Mouse (Mus musculus) MEL-GATA-1-ER (cell line): ENCODE results near the gene Minar1.

Experiments
- DNase-seq: peaks from one replicate; pipeline ENCODE4 v3.0.0-alpha.2; 2012; ENCODE audit warnings: low read depth; ENCODE audit errors: extremely low read depth

Minar1 gene

GRCm38 (mm10) chr9:89623006-89623760 lies at the start of gene Minar1:
Gene Minar1 (minus strand): TSS chr9:89623125.
- DNase-seq, result no peak

DNA sequence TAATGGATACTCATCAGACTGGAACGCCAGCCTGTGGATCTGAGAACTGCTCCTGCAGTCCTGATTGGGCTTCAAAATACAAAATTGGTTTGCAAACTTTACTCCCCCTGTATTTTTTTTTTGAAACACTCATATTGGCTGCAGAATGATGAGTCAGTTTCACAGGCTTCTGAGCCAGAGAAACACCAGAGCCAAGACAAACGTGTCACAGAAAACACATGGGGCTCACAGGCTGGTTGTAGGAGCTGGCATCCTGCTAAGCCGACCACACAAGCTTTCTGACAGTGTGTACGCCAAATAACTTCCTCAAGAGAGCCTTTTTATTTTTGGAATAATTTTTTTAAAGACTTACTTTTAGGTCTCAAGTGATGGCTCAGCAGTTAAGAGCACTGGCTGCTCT lies 47.0 kb upstream of the Minar1 start:
- no peak for DNase-seq

- DNase-seq, result no peak
Observed at GRCm38 (mm10) chr9:89667306-89667942, 44.5 kb upstream of the Minar1 start.

- DNase-seq, result no peak
Observed at GRCm38 (mm10) chr9:89650913-89651312, 28.0 kb upstream of the Minar1 start.

- no peak for DNase-seq
Observed at GRCm38 (mm10) chr9:89637453-89637852, 14.5 kb upstream of the Minar1 start.

GRCm38 (mm10) chr9:89622296-89623005 lies 474 bp downstream of the Minar1 start:
- DNase-seq, result no peak

- DNase-seq, result no peak
Observed at GRCm38 (mm10) chr9:89621750-89622149, 1.2 kb downstream of the Minar1 start.

- DNase-seq, result no peak
Observed at GRCm38 (mm10) chr9:89620347-89620746, 2.6 kb downstream of the Minar1 start.

GRCm38 (mm10) chr9:89616946-89617345 lies 6.0 kb downstream of the Minar1 start:
- DNase-seq, result no peak

DNA sequence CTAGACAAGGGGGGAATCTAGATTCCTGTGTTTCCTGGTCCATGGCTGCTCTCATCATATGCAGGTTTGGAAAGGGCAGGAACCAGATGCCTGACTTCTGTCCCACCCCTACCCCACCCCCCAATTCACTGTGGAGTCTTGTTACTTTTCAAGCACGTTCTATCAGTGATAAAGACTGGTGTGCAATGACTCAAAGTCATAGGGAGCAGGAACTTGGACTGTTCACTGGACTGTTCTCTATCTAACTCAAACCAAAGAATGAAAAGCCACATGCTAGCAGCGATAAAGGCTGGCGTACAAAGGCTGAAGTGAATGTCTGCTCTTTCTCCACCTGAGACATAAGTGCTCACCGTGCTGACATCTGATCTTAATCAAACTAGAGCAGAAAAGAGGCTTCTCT lies 12.3 kb downstream of the Minar1 start:
- DNase-seq, result no peak

GRCm38 (mm10) chr9:89607321-89607720 lies 15.6 kb downstream of the Minar1 start:
- no peak for DNase-seq

DNA sequence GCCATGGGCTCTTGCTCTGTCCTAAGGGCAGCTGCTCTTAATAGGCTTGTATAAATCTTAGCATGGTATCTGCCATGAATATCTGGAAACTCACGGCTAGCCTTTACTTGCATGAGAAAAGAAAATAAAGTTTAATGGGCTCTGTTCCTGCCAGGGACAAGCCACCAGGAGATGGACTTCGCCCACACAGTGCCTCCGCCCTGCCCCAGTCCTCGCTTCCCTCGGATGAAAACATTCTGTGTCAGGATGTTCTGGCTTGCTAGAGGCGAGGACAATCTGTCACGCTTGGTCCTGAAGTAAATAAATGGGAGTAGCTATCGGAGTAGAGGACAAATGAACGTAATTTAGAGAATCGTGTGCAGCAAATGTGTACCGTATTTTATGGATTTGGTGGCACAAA lies 16.7 kb downstream of the Minar1 start:
- DNase-seq, result no peak

DNA sequence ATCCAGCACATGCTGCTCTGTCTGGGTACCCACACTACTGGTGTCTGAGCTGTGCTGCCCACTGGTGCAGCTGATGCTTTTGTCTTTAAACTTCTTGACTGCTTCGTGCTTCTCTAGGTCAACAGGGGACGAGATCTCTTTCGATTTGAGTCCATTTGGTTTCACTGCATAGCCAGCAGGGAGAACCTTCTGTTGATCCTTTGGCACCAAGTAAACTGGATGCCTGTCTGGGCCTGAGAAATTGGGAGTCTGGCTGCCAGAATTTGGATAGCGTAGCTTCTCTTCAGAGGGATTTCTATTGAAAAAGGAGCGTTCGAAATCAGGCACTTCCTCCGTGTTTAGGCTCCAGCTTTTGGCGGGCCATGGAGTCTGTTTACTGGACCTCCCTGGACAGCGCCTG lies 21.0 kb downstream of the Minar1 start:
- no peak for DNase-seq

GRCm38 (mm10) chr9:89600677-89601076 lies 22.2 kb downstream of the Minar1 start:
- DNase-seq, result no peak

GRCm38 (mm10) chr9:89597071-89597470 lies 25.9 kb downstream of the Minar1 start:
- no peak for DNase-seq

- DNase-seq, result no peak
Observed at GRCm38 (mm10) chr9:89596392-89596791, 26.5 kb downstream of the Minar1 start.

DNA sequence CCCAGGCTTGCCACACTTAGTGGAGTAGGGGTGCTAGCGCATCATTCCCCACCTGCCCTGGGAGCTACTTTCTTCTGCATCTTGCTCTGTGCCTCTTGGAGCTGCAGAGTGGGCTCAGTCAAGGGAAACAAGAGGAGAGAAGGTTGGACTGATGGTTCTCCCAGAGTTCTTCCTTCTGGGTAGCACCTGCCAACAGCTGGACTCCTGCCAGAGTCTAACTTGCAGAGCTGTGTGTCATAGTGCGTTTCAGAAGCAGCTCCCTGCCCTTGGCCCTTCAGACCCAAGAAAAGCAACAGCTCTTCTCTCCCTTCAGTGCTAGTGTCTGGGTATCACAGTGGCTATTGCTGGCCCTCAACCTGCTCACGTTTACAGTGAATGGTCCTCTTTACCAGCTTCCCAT lies 30.5 kb downstream of the Minar1 start:
- DNase-seq, result no peak

DNA sequence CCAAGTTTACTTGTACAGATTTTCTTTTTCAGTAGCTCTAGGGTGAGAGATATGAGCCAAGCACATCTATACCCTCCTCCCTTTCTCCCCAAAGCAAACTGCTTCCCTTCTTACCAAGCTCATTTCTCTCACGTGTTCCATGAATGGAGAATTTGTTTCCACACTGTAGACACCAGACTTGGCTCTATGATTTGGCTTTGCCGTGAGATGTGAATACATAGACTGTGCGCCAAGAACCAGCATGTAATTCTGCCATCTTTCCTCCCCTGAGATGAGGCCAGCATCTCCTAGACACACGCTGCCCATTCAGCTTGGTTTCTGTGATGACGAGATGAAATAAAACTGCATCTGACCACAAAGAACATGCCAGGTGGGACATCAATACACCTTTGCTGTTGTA lies 44.5 kb downstream of the Minar1 start:
- DNase-seq, result no peak

GRCm38 (mm10) chr9:89552663-89553062 lies 70.3 kb downstream of the Minar1 start:
- no peak for DNase-seq
